Mouse (Mus musculus) liver, embryonic 12.5 days (tissue): ENCODE results near the gene Upk3b. TPM values are rescaled to one million over a fixed set of nuclear protein-coding genes. Genes with fewer than 3 reads are reported as not detected.
A peak's percentile ranks its signal among the peaks of the same experiment; 100 is the strongest.

Source experiments
- ATAC-seq: fragments of 200-750 bp; cut with Nextera tagmentation; 2 replicates; pipeline ENCODE4 v1.8.0; 2017; ENCODE audit warnings: moderate number of reproducible peaks, mild to moderate bottlenecking, moderate library complexity
- H3K27ac ChIP-seq: fragments of 300-500 bp; sonication (generic); 2 replicates; pipeline ENCODE4 v1.5.1; 2016; ENCODE audit warnings: mild to moderate bottlenecking
- H3K27me3 ChIP-seq: fragments of 300-500 bp; sonication (generic); replicated peaks from 2 replicates; pipeline ENCODE4 v1.6.1; 2016; ENCODE audit warnings: mild to moderate bottlenecking, moderate library complexity
- H3K36me3 ChIP-seq: fragments of 300-500 bp; sonication (generic); 2 replicates; pipeline ENCODE4 v1.6.1; 2016; ENCODE audit warnings: mild to moderate bottlenecking, moderate library complexity
- H3K4me1 ChIP-seq: fragments of 300-500 bp; sonication (generic); 2 replicates; pipeline ENCODE4 v1.6.1; 2016
- H3K4me2 ChIP-seq: fragments of 300-500 bp; sonication (generic); 2 replicates; pipeline ENCODE4 v1.6.1; 2016; ENCODE audit warnings: mild to moderate bottlenecking, moderate library complexity
- H3K4me3 ChIP-seq: fragments of 300-500 bp; sonication (generic); 2 replicates; pipeline ENCODE4 v1.5.1; 2016; ENCODE audit warnings: mild to moderate bottlenecking, moderate library complexity
- H3K9ac ChIP-seq: fragments of 300-500 bp; sonication (generic); 2 replicates; pipeline ENCODE4 v1.6.1; 2016; ENCODE audit warnings: mild to moderate bottlenecking, moderate library complexity
- H3K9me3 ChIP-seq: fragments of 300-500 bp; sonication (generic); replicated peaks from 2 replicates; pipeline ENCODE4 v1.6.1; 2016; ENCODE audit warnings: mild to moderate bottlenecking, moderate library complexity
- WGBS: fragments of 180-500 bp; shearing (Covaris S2); methylation state at CpG from one replicate; pipeline ENCODE4 v1.1.7; 2016; ENCODE audit not compliant: insufficient replicate concordance; 5-methylcytosine and 5-hydroxymethylcytosine counted together
- polyA plus RNA-seq: library from polyadenylated mRNA; unstranded; fragments of >200 nt; fragmentation: Nextera tagmentation; extraction: Ambion mirVana; gene quantifications from 2 replicates; pipeline ENCODE4 v1.2.1, GENCODE M21; 2016

Gene Upk3b
- 6.9 TPM in 2 replicates for polyA plus RNA-seq

DNA sequence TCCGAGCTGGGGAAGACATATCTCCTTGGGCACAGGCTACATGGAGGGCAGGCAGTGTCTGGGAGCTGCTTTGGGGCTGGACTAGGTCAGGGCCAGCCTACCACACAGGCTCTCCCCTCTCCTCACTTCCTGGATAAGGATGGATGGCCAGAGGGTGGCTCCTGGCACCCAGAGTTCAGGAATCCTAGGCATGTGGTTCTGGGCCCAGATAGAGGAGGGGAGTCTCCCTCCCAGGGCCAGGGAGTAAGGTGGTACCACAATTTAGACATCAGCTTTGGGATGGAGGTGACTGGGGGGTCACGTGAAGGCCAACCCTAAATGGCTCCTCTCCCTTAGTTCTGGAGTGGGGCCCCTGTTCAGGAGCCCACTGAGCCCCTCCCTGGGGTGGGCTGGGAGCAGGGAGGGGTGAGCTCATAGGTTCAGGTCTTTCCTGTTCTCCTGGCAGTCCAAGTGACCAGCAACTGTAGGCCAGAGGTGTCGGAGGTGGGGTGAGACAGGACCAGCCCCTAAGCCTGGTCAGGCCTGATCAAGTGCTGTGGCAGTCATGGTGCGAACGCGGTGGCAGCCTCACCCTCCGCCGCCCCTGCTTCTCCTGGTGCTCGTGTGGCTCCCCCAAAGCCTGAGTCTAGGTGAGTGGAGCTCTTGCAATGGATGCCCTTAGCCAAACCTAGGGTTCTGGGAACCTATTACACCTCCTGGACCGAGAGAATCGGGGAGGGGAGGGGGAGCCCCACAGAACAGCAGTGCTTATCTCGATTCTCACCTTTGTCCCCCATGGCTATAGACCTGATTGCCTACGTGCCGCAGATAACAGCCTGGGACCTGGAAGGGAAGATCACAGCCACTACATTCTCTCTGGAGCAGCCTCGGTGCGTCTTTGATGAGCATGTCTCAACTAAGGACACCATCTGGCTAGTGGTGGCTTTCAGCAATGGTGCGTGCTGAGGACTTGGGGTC is at the start of gene Upk3b:
Gene Upk3b (plus strand): TSS at position 239 of the 957 bp plus-strand sequence.
- no peak within 1 kb of the TSS for H3K27ac ChIP-seq
- no peak within 1 kb of the TSS for H3K9ac ChIP-seq
- H3K27me3 ChIP-seq, result no peaks in the 10 kb centered on the region
- no peaks in the 10 kb centered on the region for H3K9me3 ChIP-seq
- no peaks in the 10 kb centered on the region for H3K36me3 ChIP-seq
- H3K4me2 ChIP-seq, result no peak within 1 kb of the TSS
- WGBS, result 42% methylated on average over 17 of the region's 17 CpGs
- no peak within 1 kb of the TSS for H3K4me3 ChIP-seq
- no peak for ATAC-seq
- peaks cover 17% of the 10 kb centered on the region for H3K4me1 ChIP-seq

DNA sequence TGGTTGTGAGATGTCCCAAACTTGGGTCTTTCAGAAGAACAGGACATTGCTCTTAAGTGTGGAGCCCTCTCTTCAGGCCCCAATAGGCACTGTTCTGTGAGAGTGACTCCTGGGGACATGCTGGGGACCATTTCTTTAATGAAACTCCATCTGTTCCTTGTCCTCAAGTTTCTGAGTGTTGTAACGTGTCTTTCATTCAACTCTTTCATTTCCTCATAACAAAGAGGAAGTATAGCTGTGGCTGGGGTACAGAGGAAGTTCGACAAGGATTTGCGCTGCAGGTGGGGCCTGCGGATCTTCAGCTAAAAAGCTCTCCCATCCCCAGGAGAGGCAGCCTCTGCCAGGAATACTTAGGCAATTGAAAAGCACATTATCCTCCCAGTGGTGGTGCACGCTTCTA is 47.7 kb upstream of the Upk3b start:
- ATAC-seq, result no peak
- H3K9ac ChIP-seq, result no peak overlapping the region
- no peaks in the 10 kb centered on the region for H3K27me3 ChIP-seq
- no peaks in the 10 kb centered on the region for H3K36me3 ChIP-seq
- no peak overlapping the region for H3K27ac ChIP-seq
- no peak overlapping the region for H3K4me2 ChIP-seq
- no peaks in the 10 kb centered on the region for H3K9me3 ChIP-seq
- H3K4me1 ChIP-seq, result peaks cover 8% of the 10 kb centered on the region
- WGBS, result 29% methylated on average over 5 of the region's 5 CpGs
- H3K4me3 ChIP-seq, result no peak overlapping the region

DNA sequence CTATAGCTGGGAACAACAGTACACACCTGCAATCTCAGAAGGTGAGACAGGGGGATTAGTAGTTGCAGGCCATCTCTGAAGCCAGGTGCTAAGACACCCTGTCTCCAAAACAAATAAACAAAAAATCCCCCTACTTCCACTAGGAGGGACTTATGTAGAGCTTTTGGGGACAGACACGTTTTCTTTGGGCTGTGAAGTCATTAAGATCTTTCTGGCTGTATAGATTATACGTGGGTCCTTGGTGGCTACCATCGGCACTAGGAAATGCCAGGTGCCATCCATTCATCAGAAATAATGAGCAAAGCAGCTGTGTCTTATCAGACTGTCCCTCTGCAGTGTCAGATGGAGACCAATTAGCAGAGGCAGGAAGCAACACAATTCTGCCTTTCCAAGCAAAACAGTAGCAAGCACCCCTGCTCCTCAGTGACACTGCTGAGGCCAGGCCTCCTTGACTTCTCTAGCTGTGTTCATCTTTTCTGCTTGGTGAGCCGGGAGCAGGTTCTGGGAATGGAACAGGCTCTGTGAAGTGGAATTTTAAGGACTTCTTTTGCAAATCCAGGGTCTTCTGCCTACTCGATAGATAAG is 44.8 kb upstream of the Upk3b start:
- no peak overlapping the region for H3K9ac ChIP-seq
- H3K4me2 ChIP-seq, result no peak overlapping the region
- H3K27ac ChIP-seq, result no peak overlapping the region
- no peak overlapping the region for H3K4me3 ChIP-seq
- H3K27me3 ChIP-seq, result no peaks in the 10 kb centered on the region
- H3K36me3 ChIP-seq, result peaks cover 20% of the 10 kb centered on the region
- ATAC-seq, result no peak
- 57% methylated on average over 5 of the region's 5 CpGs for WGBS
- no peaks in the 10 kb centered on the region for H3K9me3 ChIP-seq
- peaks cover 10% of the 10 kb centered on the region for H3K4me1 ChIP-seq

DNA sequence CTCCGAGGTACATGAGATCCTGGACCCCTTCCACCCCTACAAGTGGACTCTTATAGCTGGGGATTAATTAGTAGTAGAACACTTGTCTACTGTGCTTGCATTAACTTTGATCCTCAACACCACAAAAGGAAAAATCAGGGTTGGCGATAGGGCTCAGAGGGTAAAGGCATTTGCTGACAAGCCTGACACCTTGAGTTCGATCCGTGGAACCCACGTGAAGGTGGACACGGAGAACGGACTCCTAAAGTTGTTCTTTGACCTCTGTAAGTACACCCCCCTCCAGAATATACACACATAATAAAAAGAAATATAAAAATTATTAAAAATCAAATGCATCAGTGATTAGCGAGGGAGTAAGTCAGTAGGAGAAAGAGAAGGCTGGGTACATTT is 44.0 kb upstream of the Upk3b start:
- no peak overlapping the region for H3K27ac ChIP-seq
- ATAC-seq, result no peak
- peak overlapping the region; percentile 83 for H3K4me3 ChIP-seq
- H3K27me3 ChIP-seq, result no peaks in the 10 kb centered on the region
- 68% methylated on average over 8 of the region's 8 CpGs for WGBS
- H3K9me3 ChIP-seq, result no peaks in the 10 kb centered on the region
- H3K4me2 ChIP-seq, result peak overlapping the region; percentile 98
- H3K4me1 ChIP-seq, result peaks cover 10% of the 10 kb centered on the region
- H3K9ac ChIP-seq, result no peak overlapping the region
- H3K36me3 ChIP-seq, result peaks cover 28% of the 10 kb centered on the region

DNA sequence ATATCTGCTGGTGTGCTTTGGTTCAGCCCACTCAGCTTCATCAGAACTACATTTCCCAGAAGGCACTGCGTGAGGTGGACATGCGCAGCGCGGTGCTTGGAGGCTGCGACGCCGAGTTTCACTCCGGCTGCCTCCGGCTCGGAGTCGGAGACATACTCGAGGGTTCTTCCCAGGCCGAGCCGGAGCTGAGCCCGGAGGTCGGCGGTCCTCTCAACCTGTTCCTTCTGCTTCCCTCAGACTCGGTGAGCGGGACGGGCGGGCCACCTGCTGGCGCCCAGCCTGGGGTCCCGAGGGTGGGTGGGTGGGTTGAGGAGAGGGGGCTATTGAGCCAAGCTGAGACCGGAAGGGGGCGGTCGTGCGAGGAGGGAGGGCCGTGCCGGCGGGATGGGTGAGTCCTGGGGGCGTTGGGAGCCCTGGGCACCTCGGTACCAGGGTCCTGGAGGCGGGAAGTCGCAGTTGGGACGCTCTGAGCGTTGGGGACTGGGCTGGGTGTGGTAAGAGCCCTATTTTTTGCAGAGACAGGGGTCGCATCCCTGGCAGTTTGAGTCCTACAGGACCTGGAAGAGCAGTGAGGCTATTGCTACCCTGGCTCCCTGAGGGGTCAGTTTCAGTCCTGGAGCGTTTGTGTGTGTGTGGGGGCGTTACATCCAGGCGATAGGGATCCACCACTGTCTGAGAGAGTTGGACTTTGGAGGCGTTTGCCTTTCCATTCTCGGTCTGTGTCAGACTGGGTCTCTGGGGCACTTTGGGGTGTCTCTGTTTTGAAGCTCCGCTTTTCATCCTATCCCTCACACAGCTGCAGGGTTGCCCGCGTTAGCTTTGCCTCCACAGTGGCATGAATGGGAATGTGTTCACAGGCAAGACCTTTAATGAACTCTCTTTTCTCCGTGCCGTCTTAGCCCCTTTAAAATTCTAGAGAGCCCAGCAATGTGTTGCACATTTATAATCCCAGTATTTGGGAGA is 43.3 kb upstream of the Upk3b start, which contains the start of gene Dtx2:
Gene Dtx2 (plus strand): TSS at position 76 of the 963 bp plus-strand sequence.
- Histone ChIP-seq H3K27ac (peak within 1 kb of the TSS; percentile 79), H3K9me3 (no peaks in the 10 kb centered on the region), H3K36me3 (peaks cover 34% of the 10 kb centered on the region), H3K4me2 (peak within 1 kb of the TSS; percentile 98), H3K4me3 (peak within 1 kb of the TSS; percentile 83), H3K27me3 (no peaks in the 10 kb centered on the region), H3K4me1 (peaks cover 10% of the 10 kb centered on the region), H3K9ac (peak within 1 kb of the TSS; percentile 93)
- WGBS, result 3% methylated on average over 47 of the region's 47 CpGs
- peak; percentile 93 for ATAC-seq

DNA sequence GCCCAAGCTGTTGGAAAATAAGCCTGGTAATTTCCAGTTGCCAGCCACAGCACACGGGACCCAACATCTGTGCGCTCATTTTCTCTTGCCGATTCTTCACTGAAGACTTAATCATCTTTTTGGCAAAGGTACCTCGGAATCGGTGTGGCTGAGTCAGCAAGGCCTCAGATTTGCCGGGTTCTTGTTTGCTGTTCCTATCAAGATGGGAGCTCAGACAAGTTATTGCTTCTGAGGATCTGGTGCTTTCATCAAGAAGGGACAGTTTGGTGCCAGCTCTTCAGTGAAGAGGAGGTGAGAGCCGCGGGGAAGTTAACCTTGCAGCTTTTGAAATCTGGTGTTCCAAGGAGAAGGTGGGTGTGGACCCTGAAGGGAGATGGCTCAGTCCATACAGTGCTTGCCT is 42.1 kb upstream of the Upk3b start:
- H3K27me3 ChIP-seq, result no peaks in the 10 kb centered on the region
- H3K4me2 ChIP-seq, result no peak overlapping the region
- peaks cover 34% of the 10 kb centered on the region for H3K36me3 ChIP-seq
- no peak overlapping the region for H3K4me3 ChIP-seq
- no peak overlapping the region for H3K9ac ChIP-seq
- H3K4me1 ChIP-seq, result peaks cover 10% of the 10 kb centered on the region
- no peaks in the 10 kb centered on the region for H3K9me3 ChIP-seq
- ATAC-seq, result no peak
- H3K27ac ChIP-seq, result no peak overlapping the region
- WGBS, result 87% methylated on average over 8 of the region's 8 CpGs

DNA sequence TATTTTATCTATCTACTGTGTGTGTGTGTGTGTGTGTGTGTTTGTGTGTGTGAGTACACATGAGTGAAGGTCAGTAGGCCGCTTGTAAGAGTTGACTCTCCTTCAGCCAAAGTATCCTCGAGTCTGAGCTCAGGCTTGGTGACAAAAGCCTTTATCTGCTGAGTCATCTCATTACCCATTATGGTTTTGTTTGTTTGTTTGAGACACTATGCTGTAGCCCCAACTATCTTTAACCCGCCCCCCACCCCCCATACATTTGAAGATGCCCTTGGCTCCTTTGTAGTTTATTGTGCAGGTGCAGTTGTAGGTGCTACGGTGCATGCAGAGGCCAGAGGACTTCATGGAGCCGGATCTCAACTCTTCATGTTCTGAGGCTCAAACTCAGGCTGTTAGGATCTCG is 37.1 kb upstream of the Upk3b start:
- H3K4me1 ChIP-seq, result peaks cover 4% of the 10 kb centered on the region; the same call in 1 of the 2 replicates
- no peak overlapping the region for H3K4me2 ChIP-seq
- H3K9ac ChIP-seq, result no peak overlapping the region
- 73% methylated on average over 6 of the region's 6 CpGs for WGBS
- H3K4me3 ChIP-seq, result no peak overlapping the region
- H3K27me3 ChIP-seq, result no peaks in the 10 kb centered on the region
- no peaks in the 10 kb centered on the region for H3K9me3 ChIP-seq
- no peak for ATAC-seq
- peaks cover 42% of the 10 kb centered on the region for H3K36me3 ChIP-seq
- H3K27ac ChIP-seq, result no peak overlapping the region

DNA sequence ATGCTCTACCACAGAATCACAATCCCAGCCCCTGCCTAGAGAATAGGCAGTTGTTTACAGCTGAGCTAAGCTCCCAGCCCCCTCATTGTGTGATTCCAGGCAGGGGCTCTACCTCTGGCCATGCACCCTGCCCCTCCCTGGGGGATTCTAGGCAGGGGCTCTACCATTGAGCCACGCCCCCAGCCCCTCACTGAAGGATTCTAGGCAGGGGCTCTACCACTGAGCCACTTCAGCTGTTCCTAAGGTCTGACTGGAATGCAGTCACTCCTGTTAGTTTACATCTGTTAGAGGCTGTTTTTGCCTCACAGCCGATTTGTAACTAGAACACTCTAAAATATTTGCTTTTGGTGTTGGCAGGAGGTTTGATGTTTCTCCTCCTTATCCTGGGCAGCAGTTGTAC is 36.0 kb upstream of the Upk3b start:
- H3K9ac ChIP-seq, result no peak overlapping the region
- H3K9me3 ChIP-seq, result no peaks in the 10 kb centered on the region
- no peak overlapping the region for H3K4me3 ChIP-seq
- ATAC-seq, result no peak
- H3K27me3 ChIP-seq, result no peaks in the 10 kb centered on the region
- no peak overlapping the region for H3K27ac ChIP-seq
- H3K4me2 ChIP-seq, result no peak overlapping the region
- peaks cover 4% of the 10 kb centered on the region; the same call in 1 of the 2 replicates for H3K4me1 ChIP-seq
- H3K36me3 ChIP-seq, result peaks cover 32% of the 10 kb centered on the region
- WGBS, result 60% methylated on average over 2 of the region's 2 CpGs

DNA sequence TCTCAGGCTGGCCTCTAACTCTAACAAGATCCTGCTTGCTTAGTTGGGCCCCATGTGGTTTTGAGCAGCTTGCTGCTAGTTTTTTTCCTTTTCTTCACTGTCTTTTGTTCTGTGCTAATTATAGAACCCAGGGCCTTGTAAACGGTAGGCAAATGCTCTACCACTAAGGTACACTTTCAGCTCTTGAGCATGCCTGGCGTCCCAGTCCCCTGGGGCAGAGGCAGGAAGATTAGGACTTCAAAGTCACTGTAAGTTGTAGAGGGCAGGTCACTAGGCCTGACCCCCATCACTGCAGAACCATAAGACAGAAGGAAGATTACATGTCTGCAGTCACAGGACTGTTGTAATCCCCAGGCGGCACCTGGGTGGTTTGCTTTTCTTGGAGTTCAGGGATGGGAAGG is 35.5 kb upstream of the Upk3b start:
- Histone ChIP-seq H3K4me2 (no peak overlapping the region), H3K36me3 (peaks cover 29% of the 10 kb centered on the region), H3K4me1 (peaks cover 4% of the 10 kb centered on the region; the same call in 1 of the 2 replicates), H3K27ac (no peak overlapping the region), H3K27me3 (no peaks in the 10 kb centered on the region), H3K9me3 (no peaks in the 10 kb centered on the region), H3K9ac (no peak overlapping the region), H3K4me3 (no peak overlapping the region)
- 45% methylated on average over 3 of the region's 3 CpGs for WGBS
- no peak for ATAC-seq

DNA sequence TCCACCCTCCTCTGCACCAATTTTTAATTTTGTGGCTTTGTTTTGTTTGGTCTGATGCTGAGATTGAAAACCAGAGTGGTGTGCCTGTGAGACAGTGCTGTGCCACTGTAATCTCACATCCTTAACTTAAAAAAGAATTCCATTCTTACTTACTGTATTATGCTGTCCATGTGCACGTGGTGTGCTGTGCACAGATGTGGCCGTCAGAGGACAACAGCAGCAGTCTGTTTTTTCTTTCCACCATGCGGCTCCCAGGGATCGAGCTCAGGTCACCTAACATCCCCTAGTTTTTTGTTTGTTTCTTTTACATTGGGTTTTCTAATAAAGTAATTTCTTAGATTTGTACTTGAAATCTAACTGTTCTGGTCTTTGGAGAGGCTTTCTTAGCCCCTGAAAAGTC is 33.8 kb upstream of the Upk3b start:
- no peak for ATAC-seq
- Histone ChIP-seq H3K27me3 (no peaks in the 10 kb centered on the region), H3K27ac (no peak overlapping the region)

DNA sequence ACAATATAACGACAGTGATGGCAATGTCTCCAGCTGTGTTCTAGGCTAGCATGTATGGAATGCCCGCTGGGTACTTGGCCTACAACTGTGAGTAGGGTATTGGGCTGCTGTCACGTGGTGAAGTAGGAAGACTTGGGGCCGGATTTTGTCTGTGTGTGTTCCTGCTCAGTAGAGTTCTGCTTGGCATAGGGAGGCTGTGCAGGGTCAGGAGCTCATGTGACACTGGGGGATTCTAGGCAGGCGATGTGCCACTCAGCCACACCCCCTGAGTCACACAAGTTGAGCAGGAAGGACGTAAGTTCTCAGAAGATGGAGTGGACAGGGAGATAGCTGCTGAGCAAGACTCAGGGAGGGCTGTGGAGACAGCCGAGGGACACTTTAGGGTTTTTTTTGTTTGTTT is 30.6 kb upstream of the Upk3b start:
- WGBS, result 57% methylated on average over 7 of the region's 7 CpGs
- no peak overlapping the region for H3K4me3 ChIP-seq
- no peak overlapping the region for H3K27ac ChIP-seq
- peaks cover 29% of the 10 kb centered on the region for H3K36me3 ChIP-seq
- no peaks in the 10 kb centered on the region for H3K27me3 ChIP-seq
- H3K9me3 ChIP-seq, result no peaks in the 10 kb centered on the region
- no peak overlapping the region for H3K4me2 ChIP-seq
- no peak for ATAC-seq
- H3K9ac ChIP-seq, result no peak overlapping the region
- peaks cover 7% of the 10 kb centered on the region; the same call in 1 of the 2 replicates for H3K4me1 ChIP-seq

More for the DNA sequence above, 33.8 kb upstream of the Upk3b start:
- Histone ChIP-seq H3K4me3 (no peak overlapping the region), H3K36me3 (peaks cover 13% of the 10 kb centered on the region; the same call in 1 of the 2 replicates), H3K9ac (no peak overlapping the region), H3K9me3 (no peaks in the 10 kb centered on the region), H3K4me2 (no peak overlapping the region), H3K4me1 (peaks cover 8% of the 10 kb centered on the region; the same call in 1 of the 2 replicates)
- 69% methylated on average over 4 of the region's 4 CpGs for WGBS
